15 mouse cellular contexts compared by ENCODE assay signal in the genomic region with DNA sequence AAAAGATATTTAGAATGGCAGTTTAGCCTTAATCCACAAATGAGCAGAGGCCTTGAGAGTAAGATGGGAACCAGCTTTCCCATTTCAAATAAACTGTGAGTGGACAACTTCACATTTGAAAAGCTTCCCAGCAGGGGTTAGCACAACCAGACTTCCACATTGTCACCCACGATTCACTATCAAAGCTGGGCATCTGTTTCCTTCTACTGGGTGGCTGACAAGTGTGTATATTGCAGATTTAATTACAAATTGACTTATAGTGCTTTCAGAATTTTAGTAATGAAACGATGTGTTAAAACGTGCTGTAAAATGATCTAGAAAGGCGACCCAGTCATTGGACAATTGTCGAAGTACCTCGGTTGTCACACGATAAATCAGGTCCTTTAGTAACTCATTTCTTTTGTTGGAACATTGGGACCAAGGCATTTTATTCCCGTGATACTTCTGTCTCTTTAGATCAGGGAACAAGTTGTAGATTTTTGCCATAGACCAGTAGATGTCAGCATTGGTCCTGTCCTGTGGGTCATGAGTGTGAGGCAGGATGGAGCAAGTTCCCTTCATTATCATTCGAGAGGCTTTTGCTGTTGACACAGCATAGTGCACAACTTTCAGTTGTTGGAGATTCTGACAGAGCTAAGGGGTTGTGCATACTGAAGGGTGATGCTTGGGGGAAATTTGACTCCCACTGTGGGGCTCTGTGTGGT. TPM values are rescaled to one million over a fixed set of nuclear protein-coding genes. Genes with fewer than 3 reads are reported as not detected.
DNase-seq lines count a peak whose midpoint lies in the region; ATAC-seq and TF ChIP-seq lines count a peak whose summit lies in the region.
"Had no signal": no experiment of that assay in that cellular context is flagged by ENCODE, and none has a peak within 500 bp of the region (broad histone marks: within the 10 kb centered on the region; RNA-seq: fewer than 3 reads in every experiment).

No protein-coding gene starts in this region.

- H3K36me3 ChIP-seq in heart, adult 2 months (ENCODE audit: control insufficient read depth, insufficient read depth, low read length), result peaks cover 2% of the 10 kb centered on the region
- H3K36me3 ChIP-seq in midbrain, embryonic 11.5 days (ENCODE audit: control insufficient read depth, insufficient read depth, low read length), result no peaks in the 10 kb centered on the region
- H3K36me3 ChIP-seq in midbrain, embryonic 16.5 days (ENCODE audit: control insufficient read depth, insufficient read depth, low read length), result no peaks in the 10 kb centered on the region
- no peaks in the 10 kb centered on the region for H3K36me3 ChIP-seq in embryonic facial prominence, embryonic 14.5 days (ENCODE audit: control insufficient read depth, insufficient read depth, low read length)
- H3K36me3 ChIP-seq: hindbrain, embryonic 13.5 days; liver, embryonic 15.5 days; neural tube, embryonic 13.5 days; stomach, embryonic 15.5 days had no signal

- no peak overlapping the region for H3K27ac ChIP-seq in heart, adult 2 months
- no peak overlapping the region for H3K27ac ChIP-seq in midbrain, embryonic 11.5 days (ENCODE audit: low read depth, low read length)
- no peak overlapping the region for H3K27ac ChIP-seq in midbrain, embryonic 16.5 days (ENCODE audit: low read length)
- no peak overlapping the region for H3K27ac ChIP-seq in embryonic facial prominence, embryonic 14.5 days (replicated peaks; ENCODE audit: low read depth, low read length)
- H3K27ac ChIP-seq: hindbrain, embryonic 13.5 days; liver, embryonic 15.5 days; neural tube, embryonic 13.5 days; stomach, embryonic 15.5 days had no signal

- no peak for TF ChIP-seq EP300 in heart, adult 2 months (IDR thresholded peaks at IDR 0.05; ENCODE audit: insufficient read depth, low read depth, low read length)

- TF ChIP-seq CTCF in heart, adult 2 months (IDR thresholded peaks at IDR 0.05), result peak; percentile 53
- TF ChIP-seq CTCF in Patski (IDR thresholded peaks at IDR 0.05), result peak; percentile 53

- no peak for ATAC-seq in midbrain, embryonic 11.5 days (ENCODE audit: low FRiP score)
- no peak for ATAC-seq in midbrain, embryonic 16.5 days
- ATAC-seq in Patski, result no peak
- no peak for ATAC-seq in embryonic facial prominence, embryonic 14.5 days (ENCODE audit: low read depth)
- ATAC-seq: forebrain, embryonic 16.5 days had no signal

- H3K4me3 ChIP-seq in heart, adult 2 months, result no peak overlapping the region
- H3K4me3 ChIP-seq in midbrain, embryonic 11.5 days (ENCODE audit: low read depth, low read length), result no peak overlapping the region
- H3K4me3 ChIP-seq in midbrain, embryonic 16.5 days (ENCODE audit: low read depth, low read length), result no peak overlapping the region
- no peak overlapping the region for H3K4me3 ChIP-seq in embryonic facial prominence, embryonic 14.5 days (ENCODE audit: low read depth, low read length)
- H3K4me3 ChIP-seq: hindbrain, embryonic 13.5 days; liver, embryonic 15.5 days; neural tube, embryonic 13.5 days; stomach, embryonic 15.5 days had no signal

- peaks cover 4% of the 10 kb centered on the region for H3K4me1 ChIP-seq in heart, adult 2 months (ENCODE audit: control insufficient read depth, insufficient read depth, low read length)
- no peaks in the 10 kb centered on the region for H3K4me1 ChIP-seq in midbrain, embryonic 11.5 days (ENCODE audit: control insufficient read depth, insufficient read depth, low read length)
- no peaks in the 10 kb centered on the region for H3K4me1 ChIP-seq in midbrain, embryonic 16.5 days (ENCODE audit: control insufficient read depth, insufficient read depth, low read length)
- H3K4me1 ChIP-seq in embryonic facial prominence, embryonic 14.5 days (ENCODE audit: control insufficient read depth, insufficient read depth, low read length), result no peaks in the 10 kb centered on the region
- H3K4me1 ChIP-seq: hindbrain, embryonic 13.5 days; liver, embryonic 15.5 days; neural tube, embryonic 13.5 days; stomach, embryonic 15.5 days had no signal

- H3K79me2 ChIP-seq in heart, adult 2 months (replicated peaks; ENCODE audit: control insufficient read depth, insufficient read depth, low read length), result no peaks in the 10 kb centered on the region

- no peak for DNase-seq in heart, adult 2 months
- DNase-seq in heart, adult 18-20 months, result no peak
- DNase-seq in midbrain, embryonic 11.5 days (ENCODE audit: low spot score, missing footprints), result peak; percentile 67
- no peak for DNase-seq in Patski (ENCODE audit: low read depth, low spot score)
- peak; percentile 48 for DNase-seq in embryonic facial prominence, embryonic 14.5 days (ENCODE audit: low spot score)
- no peak for DNase-seq in urinary bladder, adult 18-20 months (ENCODE audit: low spot score in 2 of 2)
- no peak for DNase-seq in layer of hippocampus, adult 18-20 months (ENCODE audit: low spot score in 2 of 2)

- intact Hi-C loops in heart, adult 2 months (cut with DNase I), result loop anchor here (10.0 kb wide), 1 partner anchor 311 kb away; no protein-coding TSS in a partner anchor

- no peaks in the 10 kb centered on the region for H3K9me3 ChIP-seq in midbrain, embryonic 11.5 days (ENCODE audit: control insufficient read depth, low read length)
- no peaks in the 10 kb centered on the region for H3K9me3 ChIP-seq in midbrain, embryonic 16.5 days (replicated peaks; ENCODE audit: control insufficient read depth, low read length, poor library complexity, severe bottlenecking)
- no peaks in the 10 kb centered on the region for H3K9me3 ChIP-seq in embryonic facial prominence, embryonic 14.5 days (ENCODE audit: control insufficient read depth, low read length)
- H3K9me3 ChIP-seq: hindbrain, embryonic 13.5 days; liver, embryonic 15.5 days; neural tube, embryonic 13.5 days; stomach, embryonic 15.5 days had no signal

- no peak for TF ChIP-seq POLR2A in heart, adult 2 months (IDR thresholded peaks at IDR 0.05; ENCODE audit: insufficient read depth, low read depth, low read length)

- POLR2A ChIA-PET in Patski (lab: Charles Lee), result interaction anchor here (0.7 kb wide), 2 partner anchors 9 to 145 kb away, joined by 3 read pairs; no protein-coding TSS in a partner anchor

- CTCF ChIA-PET in Patski (lab: Charles Lee), result interaction anchor here (0.6 to 1.1 kb wide), 3 partner anchors 8 to 854 kb away, joined by 3 read pairs; no protein-coding TSS in a partner anchor

- no peaks in the 10 kb centered on the region for H3K27me3 ChIP-seq in heart, adult 2 months (ENCODE audit: control insufficient read depth, insufficient read depth, low read length)
- no peaks in the 10 kb centered on the region for H3K27me3 ChIP-seq in midbrain, embryonic 11.5 days (ENCODE audit: control insufficient read depth, insufficient read depth, low read length)
- H3K27me3 ChIP-seq in midbrain, embryonic 16.5 days (ENCODE audit: control insufficient read depth, insufficient read depth, low read depth, low read length), result no peaks in the 10 kb centered on the region
- peaks cover 15% of the 10 kb centered on the region for H3K27me3 ChIP-seq in Patski
- no peaks in the 10 kb centered on the region for H3K27me3 ChIP-seq in embryonic facial prominence, embryonic 14.5 days (replicated peaks; ENCODE audit: control insufficient read depth, insufficient read depth, low read length)
- H3K27me3 ChIP-seq: hindbrain, embryonic 13.5 days; liver, embryonic 15.5 days; neural tube, embryonic 13.5 days; stomach, embryonic 15.5 days had no signal

- no peak overlapping the region for H3K4me2 ChIP-seq in midbrain, embryonic 11.5 days
- no peak overlapping the region for H3K4me2 ChIP-seq in midbrain, embryonic 16.5 days (ENCODE audit: low read length)
- H3K4me2 ChIP-seq in embryonic facial prominence, embryonic 14.5 days (ENCODE audit: low read depth, low read length), result no peak overlapping the region
- H3K4me2 ChIP-seq: hindbrain, embryonic 13.5 days; liver, embryonic 15.5 days; neural tube, embryonic 13.5 days; stomach, embryonic 15.5 days had no signal

- in situ Hi-C loops in Patski (cut with MboI; ENCODE audit: low pct_unique_long_range_greater_than_20kb), result loop anchor here (10.0 to 25.0 kb wide), 6 partner anchors 171 to 1481 kb away; no protein-coding TSS in a partner anchor

- 55% methylated on average over 9 of the region's 9 CpGs for WGBS in heart, adult 2 months
- WGBS in midbrain, embryonic 11.5 days, result 63% methylated on average over 9 of the region's 9 CpGs
- WGBS in midbrain, embryonic 16.5 days, result 64% methylated on average over 9 of the region's 9 CpGs
- WGBS in embryonic facial prominence, embryonic 14.5 days, result 54% methylated on average over 9 of the region's 9 CpGs

- no peak overlapping the region for H3K9ac ChIP-seq in heart, adult 2 months (ENCODE audit: low read depth, low read length)
- no peak overlapping the region for H3K9ac ChIP-seq in midbrain, embryonic 11.5 days (ENCODE audit: low read length)
- no peak overlapping the region for H3K9ac ChIP-seq in midbrain, embryonic 16.5 days (ENCODE audit: low read depth, low read length)
- no peak overlapping the region for H3K9ac ChIP-seq in embryonic facial prominence, embryonic 14.5 days (ENCODE audit: low read depth, low read length)
- H3K9ac ChIP-seq: hindbrain, embryonic 13.5 days; liver, embryonic 15.5 days; neural tube, embryonic 13.5 days; stomach, embryonic 15.5 days had no signal

RNA-seq across cellular contexts. Expression of gene Spata18, which starts 32.7 kb away (rescaled TPM):
- under 1 TPM; 0.21 to 0.30 TPM for total RNA-seq in heart, adult 2 months (2021)
- polyA plus RNA-seq in heart, adult 2 months (2012; rRNA removed), result 0.91 and 1.3 TPM in 2 replicates
- 1 to 10 TPM in 1 of 2 experiments, not detected in 1; 1.3 TPM for total RNA-seq in heart, adult 18-20 months (2021)
- polyA plus RNA-seq in midbrain, embryonic 11.5 days (2014; fragmentation: Nextera tagmentation; extraction: Ambion mirVana), result 0.10 and 0.12 TPM in 2 replicates
- polyA plus RNA-seq in midbrain, embryonic 16.5 days (2015; fragmentation: Nextera tagmentation; extraction: Ambion mirVana), result 0.24 and 0.62 TPM in 2 replicates
- not detected for polyA plus RNA-seq in Patski (2021)
- polyA plus RNA-seq in embryonic facial prominence, embryonic 14.5 days (2014; fragmentation: Nextera tagmentation; extraction: Ambion mirVana), result 0.63 and 1.1 TPM in 2 replicates
- 1 to 10 TPM; 1.1 to 1.2 TPM for total RNA-seq in layer of hippocampus, adult 18-20 months (2021)
- total RNA-seq: megakaryocyte-erythroid progenitor cell, adult 5-6 weeks had no signal
- polyA plus RNA-seq: liver, embryonic 15.5 days had no signal

RNA-seq across cellular contexts. Expression of gene Sgcb, which starts 36.3 kb away (rescaled TPM):
- 100 to 1,000 TPM; 101 to 113 TPM for total RNA-seq in heart, adult 2 months (2021)
- polyA plus RNA-seq in heart, adult 2 months (2012; rRNA removed), result 43.2 and 84.3 TPM in 2 replicates
- 100 to 1,000 TPM; 105 to 115 TPM for total RNA-seq in heart, adult 18-20 months (2021)
- 20.4 and 23.3 TPM in 2 replicates for polyA plus RNA-seq in midbrain, embryonic 11.5 days (2014; fragmentation: Nextera tagmentation; extraction: Ambion mirVana)
- 40.0 and 47.5 TPM in 2 replicates for polyA plus RNA-seq in midbrain, embryonic 16.5 days (2015; fragmentation: Nextera tagmentation; extraction: Ambion mirVana)
- polyA plus RNA-seq in Patski (2021), result 24.1 TPM
- 54.3 and 55.3 TPM in 2 replicates for polyA plus RNA-seq in embryonic facial prominence, embryonic 14.5 days (2014; fragmentation: Nextera tagmentation; extraction: Ambion mirVana)
- total RNA-seq in layer of hippocampus, adult 18-20 months (2021), result 10 to 100 TPM; 43.0 to 45.5 TPM

RNA-seq across cellular contexts. Expression of gene Lrrc66, which starts 51.5 kb away (rescaled TPM):
- total RNA-seq in heart, adult 2 months (2021), result not detected
- 0.04 TPM in 1 of 2 replicates, not detected in the other for polyA plus RNA-seq in heart, adult 2 months (2012; rRNA removed)
- not detected for total RNA-seq in heart, adult 18-20 months (2021)
- 0.04 TPM in 1 of 2 replicates, not detected in the other for polyA plus RNA-seq in midbrain, embryonic 11.5 days (2014; fragmentation: Nextera tagmentation; extraction: Ambion mirVana)
- polyA plus RNA-seq in midbrain, embryonic 16.5 days (2015; fragmentation: Nextera tagmentation; extraction: Ambion mirVana), result not detected in 2 replicates
- not detected for polyA plus RNA-seq in Patski (2021)
- 0.08 TPM in 1 of 2 replicates, not detected in the other for polyA plus RNA-seq in embryonic facial prominence, embryonic 14.5 days (2014; fragmentation: Nextera tagmentation; extraction: Ambion mirVana)
- total RNA-seq in layer of hippocampus, adult 18-20 months (2021), result not detected
- total RNA-seq: left cerebral cortex, adult 8-10 months had no signal
- polyA plus RNA-seq: forebrain, embryonic 16.5 days; hindbrain, embryonic 13.5 days; neural tube, embryonic 13.5 days had no signal

Comparison
In these comparisons a context has a peak if more than half of its experiments do, and no peak if none do; other contexts are left out.
1. DNase-seq: peak in midbrain, embryonic 11.5 days (single experiment) and embryonic facial prominence, embryonic 14.5 days (single experiment); none in heart, adult 2 months (0 of 2), heart, adult 18-20 months (0 of 2), Patski (single experiment), urinary bladder, adult 18-20 months (0 of 2) and layer of hippocampus, adult 18-20 months (0 of 2).